Mouse (Mus musculus): ENCODE measurements around the gene BC049352. TPM values are rescaled to one million over a fixed set of nuclear protein-coding genes. Genes with fewer than 3 reads are reported as not detected.
A peak's percentile ranks its signal among the peaks of the same experiment; 100 is the strongest.

The BC049352 gene
- total RNA-seq, 2 experiments from 2014 or later: 0.55 to 0.66 TPM

- intact Hi-C loops (cut with DNase I): no loop called here
- DNase-seq (ENCODE audit: low spot score in 2 of 2): no peak
These were observed 92.4 kb downstream of the BC049352 start for GRCm38 (mm10) chr9:45274218-45274617.

GRCm38 (mm10) chr9:45274635-45275034 is 92.8 kb downstream of the BC049352 start:
- no peak for DNase-seq (ENCODE audit: low spot score in 2 of 2)
- intact Hi-C loops (cut with DNase I): no loop called here

- DNase-seq (ENCODE audit: low spot score in 2 of 2): no peak
These were observed 98.3 kb downstream of the BC049352 start for GRCm38 (mm10) chr9:45280059-45280458.

GRCm38 (mm10) chr9:45280891-45281290 is 99.1 kb downstream of the BC049352 start:
- intact Hi-C loops (cut with DNase I): no loop called here
- no peak for DNase-seq (ENCODE audit: low spot score in 2 of 2)

More at GRCm38 (mm10) chr9:45280059-45280458, 98.3 kb downstream of the BC049352 start:
- intact Hi-C loops (cut with DNase I): no loop called here

- no peak for DNase-seq (ENCODE audit: low spot score in 2 of 2)
- intact Hi-C loops (cut with DNase I): no loop called here
These were observed 100.7 kb downstream of the BC049352 start for GRCm38 (mm10) chr9:45282466-45282865.

GRCm38 (mm10) chr9:45291481-45292168 is 109.8 kb downstream of the BC049352 start:
- no peak for DNase-seq (ENCODE audit: low spot score in 2 of 2)
- intact Hi-C loops (cut with DNase I): loop anchor here (10.0 kb wide), 1 partner anchor 67 kb away; no protein-coding TSS in a partner anchor

- no peak for DNase-seq (ENCODE audit: low spot score in 2 of 2)
- intact Hi-C loops (cut with DNase I): loop anchor here (10.0 kb wide), 1 partner anchor 70 kb away; no protein-coding TSS in a partner anchor
These were observed 112.6 kb downstream of the BC049352 start for GRCm38 (mm10) chr9:45294210-45295011.

- DNase-seq (ENCODE audit: low spot score in 2 of 2): peak; percentile 19 to 36
- intact Hi-C loops (cut with DNase I): loop anchor here (1.0 to 10.0 kb wide), 4 partner anchors 75 to 455 kb away; no protein-coding TSS in a partner anchor
These were observed 117.6 kb downstream of the BC049352 start for GRCm38 (mm10) chr9:45299231-45300006.

Small RNA genes within 50 kb of the gene (microRNA-seq; reads per million reads assigned to microRNA genes)
- 0 reads per million in 2 experiments for gene Mir7086

Other genes starting within 250 kb of the BC049352 start
- gene Ube4a, start 216.4 kb upstream of the BC049352 start, total RNA-seq (2021): 10 to 100 TPM; 77.6 to 79.8 TPM
- gene Cd3g, start 201.6 kb upstream of the BC049352 start, total RNA-seq (2021): not detected
- gene Cd3d, start 200.2 kb upstream of the BC049352 start, total RNA-seq (2021): not detected
- not detected for gene Cd3e, start 172.4 kb upstream of the BC049352 start, total RNA-seq (2021)
- 1 to 10 TPM; 1.2 to 1.9 TPM for gene Mpzl2, start 142.2 kb upstream of the BC049352 start, total RNA-seq (2021)
- gene Mpzl3, start 126.8 kb upstream of the BC049352 start, total RNA-seq (2021): 1 to 10 TPM; 3.7 to 4.1 TPM
- gene Jaml, start 102.8 kb upstream of the BC049352 start, total RNA-seq (2021): under 1 TPM; 0.35 to 0.57 TPM
- gene Scn2b, start 64.2 kb upstream of the BC049352 start, total RNA-seq (2021): 100 to 1,000 TPM; 174 to 177 TPM
- gene Scn4b, start 43.6 kb upstream of the BC049352 start, total RNA-seq (2021): 10 to 100 TPM; 11.3 to 16.2 TPM
- gene Tmprss4, start 22.1 kb downstream of the BC049352 start, total RNA-seq (2021): under 1 TPM in 1 of 2 experiments, not detected in 1; 0.25 TPM
- 1 to 10 TPM; 2.5 to 2.7 TPM for gene Il10ra, start 87.1 kb downstream of the BC049352 start, total RNA-seq (2021)
- not detected for gene Tmprss13, start 137.1 kb downstream of the BC049352 start, total RNA-seq (2021)
- 100 to 1,000 TPM; 158 to 184 TPM for gene Fxyd6, start 188.2 kb downstream of the BC049352 start, total RNA-seq (2021)
- 1 to 10 TPM; 6.6 to 7.5 TPM for gene Fxyd2, start 217.7 kb downstream of the BC049352 start, total RNA-seq (2021)
- 10 to 100 TPM; 41.4 to 44.3 TPM for gene Dscaml1, start 244.6 kb downstream of the BC049352 start, total RNA-seq (2021)

All from left cerebral cortex, postnatal 14 days (tissue).